In genomic region chr13:52989005-52989404, GRCm38 (mm10) we compare ENCODE assay signal across 26 mouse cellular contexts. TPM values are rescaled to one million over a fixed set of nuclear protein-coding genes. Genes with fewer than 3 reads are reported as not detected.
DNase-seq lines count a peak whose midpoint lies in the region; ATAC-seq and TF ChIP-seq lines count a peak whose summit lies in the region.
"Had no signal": no experiment of that assay in that cellular context is flagged by ENCODE, and none has a peak within 500 bp of the region (broad histone marks: within the 10 kb centered on the region; RNA-seq: fewer than 3 reads in every experiment).

No protein-coding gene starts in this region.

- no peak overlapping the region for H3K4me2 ChIP-seq in midbrain, postnatal 0 days (ENCODE audit: low read depth, low read length, poor library complexity, severe bottlenecking)
- H3K4me2 ChIP-seq: heart, embryonic 15.5 days; limb, embryonic 12.5 days; lung, embryonic 15.5 days; midbrain, embryonic 12.5 days had no signal

- no peak overlapping the region for H3K4me3 ChIP-seq in midbrain, postnatal 0 days (ENCODE audit: low read depth, low read length)
- no peak overlapping the region for H3K4me3 ChIP-seq in cerebellum, adult 2 months (replicated peaks; ENCODE audit: insufficient read depth, low read depth, low read length)
- H3K4me3 ChIP-seq: forebrain, embryonic 10.5 days; heart, embryonic 15.5 days; limb, embryonic 12.5 days; lung, embryonic 15.5 days; midbrain, embryonic 12.5 days had no signal

- no peak for TF ChIP-seq CTCF in midbrain, postnatal 0 days (IDR thresholded peaks at IDR 0.05)
- no peak for TF ChIP-seq CTCF in cerebellum, adult 2 months (IDR thresholded peaks at IDR 0.05; ENCODE audit: borderline replicate concordance, insufficient read depth, low read depth, low read length)

- no peaks in the 10 kb centered on the region for H3K4me1 ChIP-seq in midbrain, postnatal 0 days (ENCODE audit: insufficient read depth, low read length)
- no peaks in the 10 kb centered on the region for H3K4me1 ChIP-seq in cerebellum, adult 2 months (ENCODE audit: control insufficient read depth, insufficient read depth, low read length)
- H3K4me1 ChIP-seq: midbrain, embryonic 12.5 days had no signal

- peak; percentile 44 for DNase-seq in thymus, postnatal 0 days (ENCODE audit: low spot score)
- DNase-seq in thymus, adult 18-20 months, result no peak
- peak; percentile 32 for DNase-seq in thymus, postnatal 14 days
- DNase-seq in heart, postnatal 25 days (ENCODE audit: low spot score), result no peak
- DNase-seq in midbrain, postnatal 0 days (ENCODE audit: low spot score), result no peak
- DNase-seq in cerebellum, adult 2 months, result no peak
- DNase-seq: adrenal gland, postnatal 25 days; B cell, adult 2 months; cerebellum, postnatal 10 days; gastrocnemius, postnatal 14 days; heart, adult 18-20 months; heart, postnatal 4 days; kidney, postnatal 36 days; lung, postnatal 4 days; right cerebral cortex, postnatal 14 days had no signal

- no peak overlapping the region for H3K9ac ChIP-seq in midbrain, postnatal 0 days (replicated peaks; ENCODE audit: low read length, poor library complexity, severe bottlenecking)
- H3K9ac ChIP-seq: heart, embryonic 15.5 days; limb, embryonic 12.5 days; liver, embryonic 14.5 days; lung, embryonic 15.5 days; midbrain, embryonic 12.5 days had no signal

- H3K9me3 ChIP-seq in midbrain, postnatal 0 days (ENCODE audit: low read length), result no peaks in the 10 kb centered on the region
- H3K9me3 ChIP-seq: forebrain, embryonic 10.5 days; heart, embryonic 15.5 days; lung, embryonic 15.5 days; midbrain, embryonic 12.5 days had no signal

- 89% methylated on average over 16 of the region's 16 CpGs for WGBS in midbrain, postnatal 0 days
- 84% methylated on average over 16 of the region's 16 CpGs for WGBS in cerebellum, adult 2 months

- H3K27ac ChIP-seq in midbrain, postnatal 0 days (ENCODE audit: low read depth, low read length), result no peak overlapping the region
- no peak overlapping the region for H3K27ac ChIP-seq in cerebellum, adult 2 months (ENCODE audit: insufficient read depth, low read length)
- H3K27ac ChIP-seq: forebrain, embryonic 10.5 days; heart, embryonic 15.5 days; hindbrain, postnatal 0 days; liver, embryonic 14.5 days; lung, embryonic 15.5 days; midbrain, embryonic 12.5 days; stomach, postnatal 0 days had no signal

- intact Hi-C loops in heart, postnatal 25 days (cut with DNase I), result no loop called here

- ATAC-seq in hematopoietic stem cell, adult 5-6 weeks (replicated peaks in 1 of 2; ENCODE audit: insufficient read depth in 1 of 2, low FRiP score in 2 of 2, low TSS enrichment in 1 of 2, low read depth in 1 of 2, poor library complexity in 2 of 2, severe bottlenecking in 2 of 2), result peak; percentile 72 to 93
- no peak for ATAC-seq in midbrain, postnatal 0 days (ENCODE audit: low FRiP score)
- ATAC-seq: forebrain, embryonic 16.5 days; hindbrain, postnatal 0 days; intestine, postnatal 0 days had no signal

- TF ChIP-seq POLR2A in cerebellum, adult 2 months (IDR thresholded peaks at IDR 0.05; ENCODE audit: borderline replicate concordance, insufficient read depth, low read length), result no peak

- no peaks in the 10 kb centered on the region for H3K27me3 ChIP-seq in midbrain, postnatal 0 days (ENCODE audit: insufficient read depth, low read length)
- no peaks in the 10 kb centered on the region for H3K27me3 ChIP-seq in cerebellum, adult 2 months (ENCODE audit: control insufficient read depth, insufficient read depth, low read length)
- H3K27me3 ChIP-seq: heart, embryonic 15.5 days; limb, embryonic 12.5 days had no signal

- no peaks in the 10 kb centered on the region for H3K36me3 ChIP-seq in midbrain, postnatal 0 days (ENCODE audit: insufficient read depth, low read length)
- H3K36me3 ChIP-seq: forebrain, embryonic 10.5 days; heart, embryonic 15.5 days; limb, embryonic 12.5 days; lung, embryonic 15.5 days; midbrain, embryonic 12.5 days had no signal

RNA-seq across cellular contexts. Expression of gene Nfil3, which starts 8.1 kb away (rescaled TPM):
- polyA plus RNA-seq in thymus, postnatal 0 days (2015; fragmentation: Nextera tagmentation; extraction: Ambion mirVana), result 6.6 and 8.8 TPM in 2 replicates
- total RNA-seq in hematopoietic stem cell, adult 5-6 weeks (2017), result 10.1 and 11.2 TPM in 2 replicates
- total RNA-seq in heart, postnatal 25 days (2021), result 10 to 100 TPM; 13.3 to 36.5 TPM
- 15.7 and 20.8 TPM in 2 replicates for total RNA-seq in midbrain, postnatal 0 days (2014; rRNA removed)
- polyA plus RNA-seq in midbrain, postnatal 0 days (2015; fragmentation: Nextera tagmentation; extraction: Ambion mirVana), result 27.3 and 27.5 TPM in 2 replicates
- 9.5 and 9.6 TPM in 2 replicates for polyA plus RNA-seq in cerebellum, adult 2 months (2012; rRNA removed)

RNA-seq across cellular contexts. Expression of gene Auh, which starts 59.5 kb away (rescaled TPM):
- polyA plus RNA-seq in thymus, postnatal 0 days (2015; fragmentation: Nextera tagmentation; extraction: Ambion mirVana), result 76.5 and 82.2 TPM in 2 replicates
- total RNA-seq in hematopoietic stem cell, adult 5-6 weeks (2017), result 43.3 and 45.4 TPM in 2 replicates
- total RNA-seq in heart, postnatal 25 days (2021), result 100 to 1,000 TPM; 114 to 131 TPM
- 33.7 and 53.9 TPM in 2 replicates for total RNA-seq in midbrain, postnatal 0 days (2014; rRNA removed)
- polyA plus RNA-seq in midbrain, postnatal 0 days (2015; fragmentation: Nextera tagmentation; extraction: Ambion mirVana), result 55.9 and 59.6 TPM in 2 replicates
- 142 and 146 TPM in 2 replicates for polyA plus RNA-seq in cerebellum, adult 2 months (2012; rRNA removed)

Comparison
In these comparisons a context has a peak if more than half of its experiments do, and no peak if none do; other contexts are left out.
1. DNase-seq: peak in thymus, postnatal 0 days (single experiment) and thymus, postnatal 14 days (single experiment); none in thymus, adult 18-20 months (0 of 2), heart, postnatal 25 days (single experiment), midbrain, postnatal 0 days (single experiment) and cerebellum, adult 2 months (0 of 2).